Mouse (Mus musculus) left cerebral cortex, postnatal 25 days (tissue): Measurements from ENCODE around the gene Rab17. TPM values are rescaled to one million over a fixed set of nuclear protein-coding genes. Genes with fewer than 3 reads are reported as not detected.

Experiments
- DNase-seq, 2 experiments: peaks; one replicate each; pipeline ENCODE4 v3.0.0; 2022; ENCODE audit warnings: low spot score in 2 of 2, mixed read lengths in 1 of 2
- intact Hi-C: fragments of 180-260 bp; cut with DNase I; formaldehyde crosslinking; loops from one replicate; pipeline ENCODE4 v1.15.1; 2025
- total RNA-seq, 2 experiments: library from RNA; stranded (reverse); gene quantifications; 2 replicates each; pipeline ENCODE4 v1.2.3; 2021

Rab17 gene
- total RNA-seq, 2 experiments from 2014 or later: 0.41 TPM; not detected in 1

DNA sequence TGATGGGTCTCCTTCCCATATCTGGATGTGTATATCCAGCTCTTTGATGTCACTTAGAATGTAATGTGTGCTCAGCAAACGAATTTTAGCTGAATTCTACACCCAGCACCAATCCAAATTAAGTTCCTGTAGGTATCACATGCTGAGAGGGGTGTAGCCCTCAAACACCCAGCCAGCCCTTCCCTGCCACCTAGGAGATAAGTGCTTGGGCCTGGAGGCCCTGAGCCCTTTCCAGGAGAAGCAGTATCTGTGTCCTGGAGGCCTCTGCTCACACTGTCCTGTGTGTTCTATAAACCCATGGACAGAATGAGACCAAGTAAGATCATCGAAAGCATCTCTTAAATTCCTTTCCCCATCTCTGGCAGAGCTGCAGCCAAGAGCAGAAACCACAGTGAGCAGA lies 22.2 kb downstream of the Rab17 start:
- DNase-seq: no peak
- intact Hi-C loops: no loop called here

- no peak for DNase-seq
- intact Hi-C loops: no loop called here
Observed at GRCm38 (mm10) chr1:90945171-90945570, 24.3 kb downstream of the Rab17 start.

DNA sequence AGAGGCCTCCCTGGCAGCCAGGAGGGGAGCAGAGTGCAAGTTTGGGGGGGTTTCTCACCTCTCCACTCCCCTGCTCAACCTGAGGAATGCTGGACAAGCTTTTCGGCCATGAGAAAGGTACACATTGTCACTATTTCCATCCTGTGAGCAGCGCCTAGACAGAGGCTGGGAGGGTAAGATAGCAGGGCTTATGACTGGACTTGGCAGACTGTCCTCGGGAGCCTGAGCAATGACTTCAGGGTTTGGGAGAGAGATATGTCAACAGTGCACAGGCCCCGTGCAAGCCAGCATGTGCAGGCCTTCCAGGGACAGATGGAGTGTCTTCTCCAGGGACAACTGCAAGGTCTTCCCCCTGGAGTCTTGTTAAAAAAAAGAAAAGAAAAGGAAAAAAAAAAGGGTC lies 29.5 kb downstream of the Rab17 start:
- intact Hi-C loops: loop anchor here (10.0 kb wide), 1 partner anchor 405 kb away; no protein-coding TSS in a partner anchor
- DNase-seq: no peak

GRCm38 (mm10) chr1:90936990-90937389 lies 32.5 kb downstream of the Rab17 start:
- intact Hi-C loops: loop anchor here (10.0 kb wide), 1 partner anchor 408 kb away; no protein-coding TSS in a partner anchor
- DNase-seq: no peak

- intact Hi-C loops: loop anchor here (1.0 to 10.0 kb wide), 2 partner anchors 17 to 412 kb away; no protein-coding TSS in a partner anchor
- peak in 1 of 2 experiments; percentile 14 for DNase-seq
Observed at GRCm38 (mm10) chr1:90933001-90933400, 36.5 kb downstream of the Rab17 start.

DNA sequence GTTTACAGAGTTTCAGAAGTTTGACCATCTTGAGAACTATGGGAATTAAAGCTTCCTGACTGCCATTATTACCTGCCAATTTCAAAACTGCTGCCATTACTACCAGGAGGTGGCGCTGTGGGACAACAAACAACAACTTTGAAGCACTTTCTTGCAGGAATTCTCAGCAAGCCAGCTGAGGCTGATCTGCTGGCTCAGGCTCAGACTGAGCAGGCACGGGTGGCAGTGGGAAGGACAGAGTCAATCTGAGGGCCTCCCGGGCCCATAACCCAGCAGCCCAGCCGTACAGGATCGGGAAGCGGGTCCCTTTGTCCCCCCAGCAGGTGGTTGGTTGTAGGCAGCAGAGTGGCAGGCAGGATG lies 40.9 kb downstream of the Rab17 start:
- peak; percentile 85 to 87 for DNase-seq
- intact Hi-C loops: loop anchor here (2.0 to 5.0 kb wide), 2 partner anchors 28 to 554 kb away; no protein-coding TSS in a partner anchor

DNA sequence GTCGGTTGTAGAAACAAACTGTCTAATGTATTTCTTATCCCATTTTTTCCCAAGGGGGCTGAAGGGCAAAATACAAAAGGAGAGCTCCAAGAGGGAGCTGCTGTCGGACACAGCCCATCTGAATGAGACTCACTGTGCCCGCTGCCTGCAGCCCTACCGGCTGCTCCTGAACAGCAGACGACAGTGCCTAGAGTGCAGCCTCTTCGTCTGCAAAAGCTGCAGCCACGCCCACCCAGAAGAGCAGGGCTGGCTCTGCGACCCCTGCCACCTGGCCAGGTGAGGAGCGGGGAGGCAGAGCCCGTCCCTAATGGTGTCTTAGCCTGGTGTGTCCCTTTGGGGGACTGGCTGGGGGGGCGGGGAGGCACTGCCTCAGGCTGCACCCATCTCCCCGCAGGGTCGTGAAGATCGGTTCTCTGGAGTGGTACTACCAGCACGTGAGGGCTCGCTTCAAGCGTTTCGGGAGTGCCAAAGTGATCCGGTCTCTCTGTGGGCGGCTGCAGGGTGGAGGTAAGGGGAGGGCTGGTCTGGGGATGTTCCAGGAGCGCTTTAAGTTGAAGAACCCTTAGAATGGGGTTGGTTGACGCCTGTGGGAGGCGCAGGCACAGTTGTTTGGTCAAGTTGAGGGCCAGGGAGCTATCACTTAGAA lies 41.4 kb downstream of the Rab17 start:
- intact Hi-C loops: loop anchor here (2.0 to 5.0 kb wide), 2 partner anchors 29 to 554 kb away; no protein-coding TSS in a partner anchor

DNA sequence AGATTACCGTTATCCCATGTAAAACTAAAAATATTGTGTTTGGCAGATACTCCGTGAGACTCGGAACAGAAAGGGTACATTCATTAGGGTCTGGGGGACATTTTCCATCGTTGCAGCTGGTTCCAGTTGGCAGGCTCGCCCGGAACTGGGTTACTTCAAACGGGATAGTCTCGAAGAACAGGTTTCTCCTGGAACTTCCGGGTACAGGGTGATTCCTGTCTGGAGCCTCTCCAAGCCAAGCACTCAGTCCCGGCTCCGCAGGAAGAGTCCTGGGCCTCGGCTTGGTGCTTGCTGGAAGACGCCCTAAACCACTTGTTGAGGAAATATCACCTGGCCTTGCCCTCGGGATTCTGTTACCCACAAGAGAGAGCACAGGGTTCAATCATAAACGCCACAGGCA lies 42.2 kb downstream of the Rab17 start:
- no peak for DNase-seq
- intact Hi-C loops: loop anchor here (5.0 kb wide), 1 partner anchor 555 kb away; no protein-coding TSS in a partner anchor

More for the DNA sequence above, 41.4 kb downstream of the Rab17 start:
- no peak for DNase-seq

DNA sequence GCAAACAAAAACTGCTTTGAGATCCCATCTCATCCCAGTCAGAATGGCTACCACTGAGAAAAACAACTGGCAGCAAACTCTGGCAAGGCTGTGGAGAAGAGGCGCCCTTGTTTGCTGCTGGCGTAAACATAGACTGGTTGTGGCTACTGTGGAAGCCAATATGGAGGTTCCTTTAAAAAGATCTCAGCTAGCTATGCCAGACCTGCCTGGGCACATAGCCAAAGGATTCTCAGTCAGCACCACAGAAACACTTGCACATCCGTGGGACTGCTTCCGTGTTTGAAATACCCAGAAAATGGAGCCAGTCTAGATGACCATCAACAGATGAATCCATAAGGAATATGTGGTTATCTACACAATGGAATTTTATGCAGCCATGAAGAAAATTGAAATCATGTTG lies 43.4 kb downstream of the Rab17 start:
- DNase-seq: peak; percentile 19 to 50
- intact Hi-C loops: loop anchor here (5.0 kb wide), 1 partner anchor 556 kb away; no protein-coding TSS in a partner anchor

DNA sequence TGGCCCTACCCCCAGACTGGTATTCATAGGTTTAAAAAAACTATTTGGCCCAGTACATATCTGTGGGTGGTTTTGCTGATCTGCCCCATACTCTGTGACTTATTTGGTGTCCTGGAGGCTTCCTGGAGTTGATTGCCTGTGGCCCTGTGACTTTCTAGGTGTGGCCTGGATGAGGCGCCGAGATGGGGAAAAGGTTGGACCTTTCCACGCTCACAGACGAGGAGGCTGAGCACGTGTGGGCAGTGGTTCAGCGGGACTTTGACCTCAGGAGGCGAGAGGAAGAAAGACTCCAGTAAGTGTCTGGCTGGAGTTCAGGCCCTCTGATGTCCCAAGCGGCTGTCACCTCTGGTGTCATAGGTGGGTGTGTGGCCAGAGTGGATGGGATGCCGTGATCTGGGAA lies 47.8 kb downstream of the Rab17 start:
- DNase-seq: no peak
- intact Hi-C loops: no loop called here

- intact Hi-C loops: no loop called here
- no peak for DNase-seq
Observed at GRCm38 (mm10) chr1:90917509-90917908, 52.0 kb downstream of the Rab17 start.

DNA sequence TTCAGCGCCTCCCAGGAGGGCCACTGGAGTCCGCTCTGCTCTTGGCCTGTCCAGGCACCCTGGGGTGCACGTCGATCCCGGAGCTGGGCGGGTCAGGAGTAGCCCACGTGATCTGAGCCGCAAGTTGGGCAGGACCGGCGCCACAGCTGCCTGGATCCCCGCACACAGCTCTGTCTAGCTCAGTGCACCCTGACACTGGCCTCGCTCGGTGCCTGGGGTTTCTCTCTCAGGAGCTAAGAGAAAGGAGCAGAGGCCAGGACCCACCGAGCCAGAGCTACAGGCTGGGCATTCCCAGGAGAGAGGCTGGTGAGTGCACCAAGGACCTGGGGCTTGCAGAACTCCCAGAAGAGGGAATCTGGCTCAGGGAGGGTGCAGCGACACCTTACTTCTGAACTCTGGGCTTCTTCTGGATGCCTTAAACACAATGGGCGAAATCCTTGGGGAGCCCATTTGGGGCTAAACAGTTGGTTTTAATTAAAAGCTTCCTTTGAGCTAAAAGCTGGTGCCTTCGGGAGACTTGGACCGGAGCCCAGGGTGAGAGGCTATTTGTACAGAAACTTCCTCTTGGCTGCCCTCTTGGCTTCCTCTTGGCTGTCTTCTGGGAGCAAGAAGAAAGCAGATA lies 54.4 kb downstream of the Rab17 start, which contains the start of gene Mlph:
Gene Mlph (plus strand): TSS at position 138 of the 622 bp plus-strand sequence.
- DNase-seq: no peak
- intact Hi-C loops: no loop called here

DNA sequence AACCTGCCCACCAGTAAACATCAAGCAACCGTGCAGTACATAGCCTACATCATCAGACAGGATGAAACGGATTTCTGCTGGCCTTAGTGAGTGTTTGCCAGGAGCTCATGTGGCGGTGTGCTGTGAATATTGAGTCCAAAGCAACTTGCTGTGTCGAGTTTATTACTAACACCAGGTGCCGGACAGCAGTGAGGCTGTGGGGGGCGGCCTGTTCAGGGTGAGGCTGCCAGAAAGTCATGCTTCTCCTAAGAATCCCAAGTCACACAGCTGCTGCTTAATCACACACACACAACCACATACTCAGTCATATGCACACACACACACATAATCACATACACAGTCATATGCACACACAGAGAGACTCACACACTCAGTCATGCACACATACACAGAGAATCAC lies 56.2 kb downstream of the Rab17 start:
- intact Hi-C loops: no loop called here
- no peak for DNase-seq

DNA sequence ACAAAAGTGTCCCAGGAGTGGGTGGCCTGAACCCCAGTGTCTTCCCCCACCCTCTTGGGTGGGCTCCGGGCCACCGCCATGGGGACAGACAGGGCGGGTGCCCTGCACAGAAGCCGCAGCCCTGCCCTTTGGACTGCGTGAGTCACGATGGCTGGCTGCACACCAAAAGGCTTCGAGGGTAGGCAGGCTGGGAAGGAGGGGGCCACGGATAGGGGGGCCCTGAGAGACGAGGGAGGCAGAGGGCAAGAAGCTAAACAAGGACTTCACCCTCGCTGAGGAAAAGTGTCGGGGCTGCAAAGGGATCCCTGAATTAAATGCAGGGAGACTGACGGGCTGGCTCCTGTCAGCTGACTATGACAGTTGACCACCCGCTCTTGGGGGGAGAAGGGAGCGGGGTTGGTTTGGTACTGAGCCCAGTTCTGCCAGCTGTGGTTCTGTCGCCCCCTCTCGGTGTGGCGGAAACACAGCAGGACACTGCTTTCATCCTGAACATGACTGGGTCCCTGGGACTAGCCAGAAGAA lies 59.8 kb downstream of the Rab17 start:
- intact Hi-C loops: no loop called here
- DNase-seq: no peak

DNA sequence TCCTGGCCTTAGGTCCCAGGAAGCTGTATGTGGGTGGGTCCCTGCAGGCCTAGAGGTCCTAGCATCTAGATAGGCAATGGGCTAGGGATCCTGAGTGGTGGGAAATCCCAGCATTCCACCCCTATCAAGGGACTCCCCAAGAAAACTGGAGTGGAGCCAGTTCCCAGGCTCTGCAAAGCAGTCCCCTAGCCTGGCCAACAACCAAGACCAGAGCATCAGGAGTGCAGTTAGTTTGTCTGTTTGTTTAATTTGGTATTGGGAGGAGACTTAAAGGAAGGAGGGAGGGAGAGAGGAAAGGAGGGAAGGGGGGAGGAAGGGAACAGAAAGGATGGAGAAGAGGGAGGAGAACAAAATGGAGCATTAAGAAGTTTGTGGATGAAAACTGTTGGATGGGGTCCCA lies 60.3 kb downstream of the Rab17 start:
- no peak for DNase-seq
- intact Hi-C loops: no loop called here

Other genes with a start within 250 kb of the Rab17 start
- 1 to 10 TPM; 5.5 TPM for gene Col6a3, start 125.7 kb downstream of the Rab17 start, total RNA-seq
- gene Mlph, start 54.6 kb downstream of the Rab17 start, total RNA-seq: 1 to 10 TPM in 1 of 2 experiments, under 1 TPM in 1; 0.85 to 1.3 TPM
- gene Prlh, start 16.6 kb downstream of the Rab17 start, total RNA-seq: not detected
- 10 to 100 TPM; 66.9 to 68.0 TPM for gene Lrrfip1, start 29.1 kb upstream of the Rab17 start, total RNA-seq
- gene Rbm44, start 175.4 kb upstream of the Rab17 start, total RNA-seq: under 1 TPM in 1 of 2 experiments, not detected in 1; 0.14 TPM
- gene Ramp1, start 210.2 kb upstream of the Rab17 start, total RNA-seq: 10 to 100 TPM; 49.9 to 54.2 TPM